Mouse (Mus musculus) embryonic facial prominence, embryonic 12.5 days (tissue): ENCODE results near the gene Casz1. TPM values are rescaled to one million over a fixed set of nuclear protein-coding genes. Genes with fewer than 3 reads are reported as not detected.

Experiments used
- ATAC-seq: fragments of 200-750 bp; cut with Nextera tagmentation; 2 replicates; pipeline ENCODE4 v1.8.0; 2017; ENCODE audit not compliant: insufficient number of reproducible peaks, insufficient read depth, low FRiP score, low TSS enrichment
- H3K27ac ChIP-seq: fragments of 300-500 bp; sonication (generic); 2 replicates; pipeline ENCODE4 v1.5.1; 2016; ENCODE audit warnings: mild to moderate bottlenecking
- H3K27me3 ChIP-seq: fragments of 300-500 bp; sonication (generic); 2 replicates; pipeline ENCODE4 v1.6.1; 2016; ENCODE audit warnings: mild to moderate bottlenecking, moderate library complexity
- H3K36me3 ChIP-seq: fragments of 300-500 bp; sonication (generic); 2 replicates; pipeline ENCODE4 v1.6.1; 2016; ENCODE audit warnings: mild to moderate bottlenecking
- H3K4me1 ChIP-seq: fragments of 300-500 bp; sonication (generic); 2 replicates; pipeline ENCODE4 v1.6.1; 2016
- H3K4me2 ChIP-seq: fragments of 300-500 bp; sonication (generic); replicated peaks from 2 replicates; pipeline ENCODE4 v1.6.1; 2016; ENCODE audit warnings: mild to moderate bottlenecking, moderate library complexity
- H3K4me3 ChIP-seq: fragments of 300-500 bp; sonication (generic); 2 replicates; pipeline ENCODE4 v1.5.1; 2016; ENCODE audit warnings: mild to moderate bottlenecking
- H3K9ac ChIP-seq: fragments of 300-500 bp; sonication (generic); 2 replicates; pipeline ENCODE4 v1.6.1; 2016; ENCODE audit warnings: mild to moderate bottlenecking, moderate library complexity
- H3K9me3 ChIP-seq: fragments of 300-500 bp; sonication (generic); 2 replicates; pipeline ENCODE4 v1.6.1; 2016; ENCODE audit warnings: mild to moderate bottlenecking, moderate library complexity
- WGBS: fragments of 180-500 bp; shearing (Covaris S2); methylation state at CpG from one replicate; pipeline ENCODE4 v1.1.7; 2016; 5-methylcytosine and 5-hydroxymethylcytosine counted together
- polyA plus RNA-seq: library from polyadenylated mRNA; unstranded; fragments of >200 nt; fragmentation: Nextera tagmentation; extraction: Ambion mirVana; gene quantifications from 2 replicates; pipeline ENCODE4 v1.2.1, GENCODE M21; 2016

Gene Casz1
- polyA plus RNA-seq, 1 experiment from 2014 or later = 4.6 TPM

- Histone ChIP-seq H3K36me3 (peaks cover 31% of the 10 kb centered on the region), H3K4me3 (no peak overlapping the region), H3K27ac (peak overlapping the region; percentile 70), H3K4me1 (peaks cover 28% of the 10 kb centered on the region), H3K4me2 (no peak overlapping the region), H3K9me3 (no peaks in the 10 kb centered on the region), H3K27me3 (peaks cover 10% of the 10 kb centered on the region), H3K9ac (no peak overlapping the region)
- peak; percentile 25; the same call in 1 of the 2 replicates for ATAC-seq
- WGBS = 39% methylated on average over 10 of the region's 10 CpGs
These were observed 160.5 kb downstream of the Casz1 start for GRCm38 (mm10) chr4:148964541-148965310.

DNA sequence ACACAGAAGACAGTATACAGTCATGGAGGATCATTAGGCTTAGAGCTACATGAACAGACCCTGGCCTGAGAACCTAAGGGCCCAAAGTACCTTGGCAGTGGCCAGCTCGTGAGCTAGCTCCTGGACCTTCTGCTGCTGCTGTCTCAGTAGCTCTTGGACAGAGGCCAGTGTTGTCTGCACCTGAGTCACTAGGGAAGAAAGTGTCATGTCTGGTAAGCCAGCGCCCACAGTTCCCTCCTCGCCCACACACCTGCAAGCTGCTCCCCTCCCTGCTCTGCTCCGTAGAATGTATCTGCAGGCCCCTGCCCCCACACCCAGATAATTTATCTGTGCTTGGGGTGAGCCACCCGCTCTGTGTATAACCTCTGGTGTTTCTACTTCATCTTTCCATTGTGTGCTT lies 161.9 kb downstream of the Casz1 start:
- Histone ChIP-seq H3K9ac (no peak overlapping the region), H3K4me3 (no peak overlapping the region), H3K27me3 (peaks cover 8% of the 10 kb centered on the region), H3K9me3 (no peaks in the 10 kb centered on the region), H3K4me1 (peaks cover 31% of the 10 kb centered on the region), H3K27ac (no peak overlapping the region), H3K4me2 (no peak overlapping the region), H3K36me3 (peaks cover 19% of the 10 kb centered on the region)
- ATAC-seq = no peak
- 90% methylated on average over 5 of the region's 5 CpGs for WGBS

GRCm38 (mm10) chr4:148968859-148969258 lies 164.6 kb downstream of the Casz1 start:
- no peak for ATAC-seq
- Histone ChIP-seq H3K27ac (no peak overlapping the region), H3K9ac (no peak overlapping the region), H3K4me2 (no peak overlapping the region), H3K36me3 (no peaks in the 10 kb centered on the region), H3K27me3 (0 out of 2 replicates have a peak, but pooled peaks cover 4% of the 10 kb centered on the region), H3K4me3 (no peak overlapping the region), H3K4me1 (peaks cover 38% of the 10 kb centered on the region), H3K9me3 (no peaks in the 10 kb centered on the region)
- WGBS = 78% methylated on average over 5 of the region's 5 CpGs

GRCm38 (mm10) chr4:148969610-148970009 lies 165.4 kb downstream of the Casz1 start:
- ATAC-seq = no peak
- H3K27ac ChIP-seq = no peak overlapping the region
- H3K4me3 ChIP-seq = no peak overlapping the region
- WGBS = 85% methylated on average over 5 of the region's 5 CpGs
- 0 out of 2 replicates have a peak, but pooled peaks cover 4% of the 10 kb centered on the region for H3K27me3 ChIP-seq
- H3K9ac ChIP-seq = no peak overlapping the region
- H3K36me3 ChIP-seq = no peaks in the 10 kb centered on the region
- H3K9me3 ChIP-seq = no peaks in the 10 kb centered on the region
- H3K4me2 ChIP-seq = no peak overlapping the region
- peaks cover 31% of the 10 kb centered on the region for H3K4me1 ChIP-seq

DNA sequence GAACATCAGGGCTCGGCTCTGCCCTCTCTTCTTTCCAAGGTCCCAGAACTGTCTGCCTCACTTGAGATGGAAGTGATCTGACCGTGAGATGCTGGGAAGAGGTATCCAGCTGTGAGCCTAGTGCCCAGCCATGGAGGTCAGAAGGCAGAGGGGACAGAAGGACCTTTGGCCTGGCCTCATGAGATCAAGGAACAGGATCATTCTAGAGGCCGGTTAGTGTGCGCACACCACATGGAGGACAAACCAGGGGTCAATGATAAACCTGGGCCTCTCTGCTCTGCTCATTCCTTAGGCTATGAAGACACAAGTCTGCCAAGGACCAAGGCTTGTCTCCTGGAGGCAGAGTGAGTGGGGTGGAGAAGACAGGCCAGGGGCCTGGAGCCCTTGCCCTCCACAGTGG lies 166.5 kb downstream of the Casz1 start:
- no peak for ATAC-seq
- Histone ChIP-seq H3K9ac (no peak overlapping the region), H3K4me2 (no peak overlapping the region), H3K9me3 (no peaks in the 10 kb centered on the region), H3K4me1 (peaks cover 21% of the 10 kb centered on the region), H3K36me3 (no peaks in the 10 kb centered on the region), H3K27me3 (0 out of 2 replicates have a peak, but pooled peaks cover 4% of the 10 kb centered on the region), H3K4me3 (no peak overlapping the region), H3K27ac (no peak overlapping the region)
- 70% methylated on average over 4 of the region's 4 CpGs for WGBS

DNA sequence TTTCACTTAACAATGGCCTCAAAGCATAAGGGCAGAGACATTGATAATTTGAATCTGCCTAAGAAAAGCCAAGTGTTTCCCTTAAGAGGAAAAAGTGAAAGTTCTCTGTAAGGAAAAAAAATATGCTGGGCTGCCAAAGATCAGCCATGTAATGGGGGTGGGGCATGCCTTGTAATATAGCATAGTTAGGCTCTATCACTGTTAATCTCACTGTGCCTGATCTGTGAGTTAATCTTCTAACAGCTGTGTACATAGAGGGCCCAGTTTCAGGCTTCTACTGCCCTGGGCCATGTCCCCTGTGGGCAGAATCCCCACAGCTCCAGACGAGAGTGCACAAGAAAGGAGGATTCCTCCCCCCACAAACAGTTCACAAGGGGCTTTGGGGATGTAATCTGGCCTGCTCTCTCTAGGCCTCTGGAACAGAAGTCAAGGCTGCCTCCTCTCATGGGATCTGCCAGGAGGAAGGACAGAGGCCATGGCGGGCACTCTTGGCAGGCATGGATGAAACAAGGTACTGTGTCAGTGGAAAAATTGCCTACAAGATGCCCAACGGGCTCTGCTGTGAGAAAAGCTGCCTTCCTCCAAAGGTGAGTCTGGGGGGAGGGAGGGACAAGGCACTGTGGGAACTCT lies 167.5 kb downstream of the Casz1 start:
- WGBS = 53% methylated on average over 3 of the region's 3 CpGs
- ATAC-seq = peak; percentile 53; the same call in 1 of the 2 replicates
- no peak overlapping the region for H3K27ac ChIP-seq
- no peak overlapping the region for H3K4me3 ChIP-seq
- H3K9me3 ChIP-seq = no peaks in the 10 kb centered on the region
- H3K36me3 ChIP-seq = no peaks in the 10 kb centered on the region
- H3K9ac ChIP-seq = peak overlapping the region; percentile 5; the same call in 1 of the 2 replicates
- H3K27me3 ChIP-seq = 0 out of 2 replicates have a peak, but pooled peaks cover 2% of the 10 kb centered on the region
- H3K4me2 ChIP-seq = no peak overlapping the region
- H3K4me1 ChIP-seq = peaks cover 17% of the 10 kb centered on the region

DNA sequence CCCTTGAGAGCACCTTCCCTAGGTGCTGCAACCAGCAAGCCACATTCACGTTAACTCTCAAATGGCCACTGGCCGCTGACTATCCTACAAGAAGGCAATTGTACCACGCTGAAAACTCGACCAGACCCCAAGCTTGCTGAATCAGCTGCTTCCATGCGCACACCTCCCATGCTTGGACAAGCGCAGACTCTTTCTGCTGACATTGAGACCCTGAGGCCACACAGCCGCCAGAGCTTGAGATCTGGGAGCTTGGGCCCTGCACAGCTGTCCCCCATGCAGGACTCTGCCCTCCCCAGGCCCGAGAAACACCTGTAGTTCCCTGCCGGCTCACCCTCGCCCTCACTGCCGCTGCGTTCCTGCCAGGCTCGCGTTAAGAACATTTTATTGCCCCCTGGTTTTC lies 168.5 kb downstream of the Casz1 start:
- no peaks in the 10 kb centered on the region for H3K9me3 ChIP-seq
- H3K4me3 ChIP-seq = no peak overlapping the region
- ATAC-seq = no peak
- H3K9ac ChIP-seq = no peak overlapping the region
- no peaks in the 10 kb centered on the region for H3K36me3 ChIP-seq
- no peak overlapping the region for H3K4me2 ChIP-seq
- H3K27me3 ChIP-seq = no peaks in the 10 kb centered on the region
- 71% methylated on average over 14 of the region's 14 CpGs for WGBS
- peaks cover 17% of the 10 kb centered on the region for H3K4me1 ChIP-seq
- H3K27ac ChIP-seq = no peak overlapping the region

GRCm38 (mm10) chr4:148973387-148973786 lies 169.2 kb downstream of the Casz1 start:
- no peak overlapping the region for H3K4me3 ChIP-seq
- H3K4me1 ChIP-seq = peaks cover 23% of the 10 kb centered on the region
- 75% methylated on average over 14 of the region's 14 CpGs for WGBS
- ATAC-seq = no peak
- no peaks in the 10 kb centered on the region for H3K27me3 ChIP-seq
- H3K36me3 ChIP-seq = no peaks in the 10 kb centered on the region
- no peaks in the 10 kb centered on the region for H3K9me3 ChIP-seq
- no peak overlapping the region for H3K9ac ChIP-seq
- no peak overlapping the region for H3K4me2 ChIP-seq
- H3K27ac ChIP-seq = no peak overlapping the region

GRCm38 (mm10) chr4:148974833-148975232 lies 170.6 kb downstream of the Casz1 start:
- Histone ChIP-seq H3K27me3 (no peaks in the 10 kb centered on the region), H3K4me1 (peaks cover 28% of the 10 kb centered on the region), H3K4me2 (no peak overlapping the region), H3K36me3 (no peaks in the 10 kb centered on the region), H3K9me3 (no peaks in the 10 kb centered on the region), H3K27ac (no peak overlapping the region), H3K4me3 (no peak overlapping the region), H3K9ac (no peak overlapping the region)
- ATAC-seq = no peak
- 80% methylated on average over 7 of the region's 7 CpGs for WGBS

DNA sequence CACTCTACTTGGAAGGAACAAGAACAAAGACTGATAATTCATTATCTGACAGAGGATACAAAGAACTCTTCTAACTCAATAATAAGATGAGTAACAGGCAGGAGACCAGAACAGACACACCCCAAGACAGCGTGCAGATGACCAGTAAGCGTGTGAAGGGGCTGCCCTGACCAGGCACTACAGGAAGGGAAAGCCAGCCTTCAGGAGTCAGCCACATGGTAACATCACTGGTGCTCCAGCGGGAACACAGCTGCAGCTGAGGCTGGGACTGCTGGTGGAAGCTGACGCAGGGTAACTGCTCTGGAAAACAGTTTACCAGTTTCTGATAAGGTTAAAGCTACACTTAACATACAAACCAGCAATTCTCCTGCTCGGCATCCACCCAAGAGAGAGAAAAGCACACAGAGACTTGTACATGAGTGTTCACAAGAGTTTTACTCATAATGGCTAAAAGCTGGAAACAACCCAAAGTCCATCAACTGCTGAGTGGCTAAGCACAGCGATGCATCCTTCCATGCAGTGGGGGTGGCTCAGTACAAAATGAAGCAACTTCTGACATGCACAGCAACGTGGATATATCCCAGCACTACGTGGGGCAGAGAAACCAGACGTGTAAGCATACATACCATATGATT lies 174.1 kb downstream of the Casz1 start:
- Histone ChIP-seq H3K27me3 (no peaks in the 10 kb centered on the region), H3K4me2 (no peak overlapping the region), H3K9ac (no peak overlapping the region), H3K9me3 (no peaks in the 10 kb centered on the region), H3K27ac (no peak overlapping the region), H3K4me1 (peaks cover 13% of the 10 kb centered on the region; the same call in 1 of the 2 replicates), H3K36me3 (no peaks in the 10 kb centered on the region), H3K4me3 (no peak overlapping the region)
- ATAC-seq = no peak
- 48% methylated on average over 9 of the region's 9 CpGs for WGBS

DNA sequence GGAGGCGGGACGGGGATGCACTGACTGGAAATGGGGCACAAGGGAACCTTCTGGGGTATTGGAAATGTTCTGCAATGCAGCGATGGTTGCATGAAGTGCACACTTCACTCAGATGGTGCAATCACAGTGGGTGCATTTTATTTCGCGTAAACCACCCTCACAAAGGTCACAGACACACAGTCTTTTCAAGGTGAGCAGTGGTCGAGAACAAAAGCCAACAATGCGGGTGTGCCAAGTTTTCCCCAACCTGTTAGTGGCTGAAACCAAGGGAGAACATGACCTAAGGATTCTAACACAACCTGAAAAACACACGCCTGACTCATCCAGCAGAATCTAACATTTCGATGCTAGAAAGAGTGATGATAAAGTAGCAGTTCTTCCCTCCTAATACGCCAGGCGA lies 174.7 kb downstream of the Casz1 start:
- Histone ChIP-seq H3K36me3 (no peaks in the 10 kb centered on the region), H3K4me2 (no peak overlapping the region), H3K4me1 (peaks cover 13% of the 10 kb centered on the region; the same call in 1 of the 2 replicates), H3K27me3 (no peaks in the 10 kb centered on the region), H3K27ac (no peak overlapping the region), H3K9ac (no peak overlapping the region), H3K4me3 (no peak overlapping the region), H3K9me3 (no peaks in the 10 kb centered on the region)
- WGBS = 82% methylated on average over 11 of the region's 11 CpGs
- ATAC-seq = no peak

DNA sequence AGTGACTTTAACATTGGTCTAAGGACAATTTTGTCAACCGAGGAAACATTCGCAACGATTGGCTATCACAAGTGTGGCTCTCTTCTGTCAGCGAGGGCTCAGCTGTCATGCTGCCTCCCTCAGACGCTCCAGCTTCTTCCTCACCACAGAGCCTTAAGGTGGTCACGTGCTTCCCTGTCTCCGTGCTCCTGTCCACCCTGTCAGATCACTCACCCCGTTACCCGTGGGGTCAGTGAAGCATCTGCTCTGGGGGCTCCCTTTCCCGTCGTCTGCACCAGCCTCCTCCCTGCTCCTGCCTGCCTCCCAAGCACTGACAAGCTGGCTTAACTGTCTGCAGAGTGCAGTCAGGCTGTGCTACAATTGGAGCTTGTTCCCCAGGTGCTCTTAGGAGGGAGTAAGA lies 175.6 kb downstream of the Casz1 start:
- H3K4me2 ChIP-seq = no peak overlapping the region
- WGBS = 50% methylated on average over 11 of the region's 11 CpGs
- no peak overlapping the region for H3K9ac ChIP-seq
- no peak overlapping the region for H3K4me3 ChIP-seq
- no peak overlapping the region for H3K27ac ChIP-seq
- no peaks in the 10 kb centered on the region for H3K27me3 ChIP-seq
- H3K9me3 ChIP-seq = no peaks in the 10 kb centered on the region
- no peaks in the 10 kb centered on the region for H3K36me3 ChIP-seq
- no peak for ATAC-seq
- H3K4me1 ChIP-seq = peaks cover 16% of the 10 kb centered on the region
